Mouse (Mus musculus): ENCODE results near the gene Olfr465-ps1.

Gene Olfr465-ps1

DNA sequence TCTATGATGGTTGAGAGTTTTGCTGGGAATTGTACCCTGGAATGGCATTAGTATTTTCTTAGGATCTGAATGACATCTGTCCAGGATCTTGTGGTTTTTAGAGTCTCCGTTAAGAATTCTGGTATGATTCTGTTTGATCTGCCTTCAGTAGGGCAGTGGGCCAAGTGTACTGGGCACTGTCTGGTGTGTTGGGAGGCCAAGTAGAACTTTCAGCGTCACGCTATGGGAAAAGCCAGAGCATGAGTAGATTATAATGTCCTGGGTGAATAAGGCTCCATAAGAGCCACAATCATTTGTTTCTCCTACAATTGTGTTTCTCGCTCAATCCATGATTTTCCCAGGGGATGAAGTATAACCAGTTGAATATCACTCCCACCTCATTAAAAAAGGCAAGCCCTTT, at the start of gene Olfr465-ps1:
Olfr465-ps1 (plus strand) TSS at position 301 of the 400 bp plus-strand sequence.
- no peak for DNase-seq (ENCODE audit: low spot score)

DNA sequence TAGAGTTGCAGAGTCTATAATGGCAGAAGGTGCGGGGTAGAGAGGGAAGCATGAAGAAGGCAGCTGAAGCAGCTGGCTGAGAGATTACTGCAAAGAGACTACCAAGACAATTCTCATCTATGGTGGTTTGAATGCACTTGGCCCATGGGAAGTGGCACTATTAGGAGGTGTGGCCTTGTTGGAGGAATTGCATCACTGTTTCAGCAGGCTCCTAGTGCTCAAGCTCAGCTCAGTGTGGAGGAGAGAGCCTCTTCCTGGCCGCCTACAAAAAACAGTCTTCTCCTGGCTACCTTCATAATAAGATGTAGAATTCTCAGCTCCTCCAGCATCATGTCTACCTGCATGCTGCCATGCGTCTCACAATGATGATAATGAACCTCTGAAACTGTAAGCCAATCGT, 42.0 kb upstream of the Olfr465-ps1 start:
- no peak for DNase-seq (ENCODE audit: low spot score)

DNA sequence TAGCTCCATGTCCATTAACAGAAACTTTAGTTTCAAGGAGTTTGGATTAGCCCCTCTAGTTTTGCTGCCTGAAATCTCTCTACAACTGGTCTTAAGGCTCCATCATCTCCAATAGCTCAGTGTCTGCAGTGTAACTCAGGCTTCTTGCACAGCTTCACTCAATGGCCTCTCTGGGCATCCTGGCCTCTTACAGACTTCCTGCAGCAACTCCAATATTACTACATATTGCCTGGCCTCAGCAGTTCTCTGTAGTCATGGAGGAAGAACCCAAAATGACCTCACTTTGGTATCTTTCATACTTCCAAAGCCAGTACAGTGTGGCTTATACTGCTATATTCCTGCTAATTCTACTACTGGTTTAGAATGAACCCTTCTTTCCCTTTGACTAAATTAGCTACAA, 40.9 kb upstream of the Olfr465-ps1 start:
- no peak for DNase-seq (ENCODE audit: low spot score)

DNA sequence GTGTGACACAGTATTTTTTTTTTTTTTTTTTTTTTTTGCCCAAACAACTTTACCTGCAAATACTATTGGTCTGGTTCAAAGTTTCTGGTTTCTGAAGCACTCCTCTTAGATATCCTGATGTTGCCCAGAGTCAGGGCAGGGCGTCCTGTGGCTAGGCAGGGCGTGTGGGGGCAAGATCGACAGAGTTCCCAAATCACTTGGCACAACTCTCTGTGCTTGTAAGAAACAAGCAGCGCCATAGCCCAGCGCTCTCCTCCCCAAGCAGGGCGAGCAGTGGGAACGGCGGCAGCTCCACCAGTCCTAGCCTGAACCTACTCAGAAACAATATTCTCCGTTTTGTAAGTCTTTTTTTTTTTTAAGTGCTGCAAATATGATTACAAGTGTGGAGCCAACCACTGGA, 37.2 kb upstream of the Olfr465-ps1 start:
- DNase-seq (ENCODE audit: low spot score), result no peak

DNA sequence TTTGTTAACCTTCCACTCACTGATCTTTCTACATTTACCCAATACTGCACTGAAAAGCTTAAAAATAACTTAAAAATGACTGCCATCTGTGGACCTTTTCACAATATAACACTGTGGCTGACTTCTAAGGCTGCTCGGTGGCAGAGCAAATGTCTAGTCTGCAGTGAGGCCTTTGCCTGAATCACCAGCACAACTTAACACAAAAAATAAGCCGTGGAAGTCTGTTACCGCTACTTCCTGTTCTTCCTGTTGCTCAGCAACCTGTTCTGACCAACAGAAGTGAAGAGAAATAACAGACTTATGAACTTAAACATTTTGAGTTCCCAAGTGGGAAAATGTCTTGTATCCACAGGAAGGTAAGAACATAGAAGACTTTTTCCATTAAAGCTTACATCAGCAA, 36.7 kb upstream of the Olfr465-ps1 start:
- DNase-seq (ENCODE audit: low spot score), result no peak

DNA sequence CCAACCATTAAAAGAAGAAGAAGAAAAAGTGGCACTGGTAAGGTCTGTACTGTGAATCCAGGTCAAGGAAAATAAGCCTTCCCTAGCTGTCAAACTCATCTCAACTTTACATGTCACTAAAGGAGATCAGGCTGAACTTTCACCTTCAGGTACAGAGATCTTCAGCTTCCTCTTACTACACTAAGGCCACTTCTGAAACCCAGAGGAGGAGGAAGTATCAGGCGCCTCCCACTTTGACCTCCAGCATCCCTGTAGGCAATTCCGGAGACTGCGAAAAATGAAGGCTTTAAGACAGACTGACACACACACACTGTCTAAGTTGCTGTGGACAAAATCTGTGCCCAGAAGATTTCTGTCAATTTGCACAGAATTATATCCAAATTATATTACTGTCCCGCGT, 25.9 kb upstream of the Olfr465-ps1 start:
- DNase-seq (ENCODE audit: low spot score), result peak; percentile 23

DNA sequence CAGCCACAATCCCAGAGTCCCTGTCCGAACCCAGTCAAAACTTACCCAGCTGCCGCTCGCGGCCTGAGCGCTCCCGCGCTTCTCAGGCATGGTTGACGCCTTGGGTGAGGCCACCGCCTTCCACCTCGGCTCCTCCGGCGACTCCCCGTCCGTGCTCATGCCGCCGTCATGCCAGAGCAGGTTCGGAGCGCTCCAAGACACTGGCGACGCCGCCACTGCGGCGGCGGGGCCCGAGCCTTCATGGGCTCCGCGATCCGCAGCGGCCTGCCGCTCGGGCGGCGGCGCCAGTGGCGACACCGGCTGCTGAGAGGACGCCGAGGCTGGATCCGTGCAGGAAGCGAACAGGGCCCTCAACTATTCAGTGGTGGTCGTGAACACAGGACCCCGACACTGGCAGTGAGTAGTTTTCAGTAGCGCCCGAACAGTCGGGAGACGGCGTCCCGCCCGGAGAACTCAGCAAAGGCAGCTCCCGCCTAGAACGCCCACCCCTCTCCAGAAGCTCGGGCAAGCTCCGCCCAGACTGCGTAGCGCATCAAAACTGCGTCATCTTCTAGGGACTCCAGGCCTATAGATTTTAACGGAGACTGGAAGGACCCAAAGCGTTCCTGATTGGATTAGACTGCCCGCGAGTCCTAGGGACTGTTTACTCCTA, 25.3 kb upstream of the Olfr465-ps1 start, which contains the start of gene Mfsd14b:
Mfsd14b (minus strand) TSS at position 517 of the 652 bp plus-strand sequence.
- DNase-seq (ENCODE audit: low spot score), result peak; percentile 96

DNA sequence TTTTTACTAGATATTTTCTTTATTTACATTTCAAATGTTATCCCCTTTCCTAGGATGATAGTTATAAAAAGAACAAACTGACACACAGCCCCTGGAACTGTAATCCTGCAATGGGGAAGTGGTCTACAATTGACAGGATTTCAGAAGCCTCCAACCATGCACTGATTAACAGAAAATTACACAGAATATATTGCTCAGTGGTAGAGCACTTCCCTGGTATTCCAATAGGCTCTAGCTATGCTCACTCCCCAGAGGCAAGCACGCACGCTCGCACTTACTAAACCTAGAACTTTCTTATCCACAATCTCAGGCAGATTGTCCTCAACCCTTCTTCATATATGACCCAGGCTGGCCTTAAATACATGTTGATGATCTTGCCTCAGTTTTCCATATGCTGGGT, 24.6 kb upstream of the Olfr465-ps1 start:
- no peak for DNase-seq (ENCODE audit: low spot score)

DNA sequence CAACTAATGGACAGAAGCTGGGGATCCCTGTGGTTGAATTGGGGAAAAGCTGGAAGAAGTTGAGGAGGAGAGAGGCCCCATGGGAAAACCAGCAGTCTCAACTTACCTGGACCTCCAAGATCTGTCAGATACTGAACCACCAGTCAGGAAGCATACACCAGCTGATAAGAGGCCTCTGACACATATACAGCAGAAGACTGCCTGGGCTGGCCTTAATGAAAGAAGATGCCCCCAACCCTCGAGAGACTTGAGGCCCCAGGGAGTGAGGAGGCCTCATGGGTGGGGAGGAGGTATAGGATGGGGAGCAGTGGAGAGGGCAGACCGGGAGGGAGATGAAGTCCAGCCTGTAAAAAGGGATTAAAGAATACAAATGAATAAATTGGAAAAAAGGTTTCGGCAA, 16.9 kb upstream of the Olfr465-ps1 start:
- DNase-seq (ENCODE audit: low spot score), result no peak

DNA sequence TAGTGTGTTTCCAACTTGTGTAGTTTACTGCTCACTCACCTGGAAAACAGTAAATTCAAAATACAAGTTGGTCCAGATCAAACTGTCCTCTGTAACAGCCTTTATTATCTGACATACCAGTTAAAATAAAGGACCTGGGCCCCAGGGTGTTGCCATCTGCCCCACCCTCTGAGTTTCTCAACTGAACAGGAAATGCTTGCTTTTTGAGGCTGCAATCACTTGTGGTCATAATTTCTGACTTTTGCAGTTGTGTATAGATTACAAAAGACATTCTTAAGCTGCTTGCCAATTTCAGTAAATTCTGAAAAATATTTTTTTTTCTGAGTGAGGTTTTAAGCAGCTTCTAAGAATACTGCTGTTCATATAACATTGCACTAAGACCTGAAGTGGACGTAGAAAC, 15.8 kb upstream of the Olfr465-ps1 start:
- DNase-seq (ENCODE audit: low spot score), result no peak

DNA sequence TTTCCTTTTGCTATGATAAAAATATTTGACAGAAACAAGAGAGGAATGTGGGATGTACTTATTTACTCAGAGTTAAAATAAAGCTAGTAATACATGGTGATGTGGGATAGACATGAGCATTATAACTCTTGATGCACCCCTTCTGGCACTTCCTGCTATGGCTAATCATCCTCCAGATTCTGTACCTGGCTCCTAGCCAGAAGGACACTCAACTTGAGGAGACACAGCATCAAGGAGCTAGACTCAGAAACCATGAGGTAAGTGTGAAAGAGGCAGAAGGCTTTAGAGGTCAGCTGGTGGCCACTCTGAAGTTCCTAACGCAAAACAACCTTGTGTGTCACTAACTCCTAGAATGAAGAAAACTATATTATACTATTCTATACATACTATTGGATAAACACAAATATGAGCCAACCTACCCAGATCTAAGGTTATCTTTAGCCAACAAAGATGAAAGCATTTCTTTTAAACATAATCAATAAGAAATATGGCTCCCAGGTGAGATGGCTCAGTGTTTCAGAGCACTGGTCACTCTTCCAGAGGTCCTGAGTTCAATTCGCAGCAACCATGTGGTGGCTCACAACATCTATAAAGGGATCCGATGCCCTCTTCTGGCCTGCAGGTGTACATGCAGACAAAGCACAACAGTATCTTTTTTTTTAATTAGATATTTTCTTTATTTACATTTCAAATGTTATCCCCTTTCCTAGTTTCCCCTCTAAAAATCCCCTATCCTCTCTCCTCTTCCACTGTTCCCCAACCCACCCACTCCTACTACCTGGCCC, 10.6 kb upstream of the Olfr465-ps1 start:
- DNase-seq (ENCODE audit: low spot score), result no peak

DNA sequence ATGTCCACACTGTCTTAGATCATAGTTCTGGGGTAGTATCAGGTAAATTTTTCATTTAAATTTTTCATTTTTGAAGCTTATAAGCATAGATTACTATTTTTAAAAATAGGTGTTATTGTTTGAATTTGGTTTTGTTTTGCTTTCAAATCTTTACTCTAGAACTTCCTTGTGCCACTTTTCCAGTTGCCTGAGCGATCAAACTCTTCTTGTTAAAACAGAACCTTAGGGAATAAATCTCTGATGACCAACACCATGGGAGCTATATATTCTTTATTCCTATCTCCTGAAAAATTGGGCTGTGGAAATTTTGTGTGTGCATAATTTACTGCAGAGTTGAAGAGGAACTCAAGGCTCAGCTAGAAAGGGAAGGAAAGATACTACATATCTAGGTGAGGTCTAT, 12.1 kb downstream of the Olfr465-ps1 start, which contains the start of gene Olfr466:
Olfr466 (plus strand) TSS at position 301 of the 400 bp plus-strand sequence.
- no peak for DNase-seq (ENCODE audit: low spot score)

DNA sequence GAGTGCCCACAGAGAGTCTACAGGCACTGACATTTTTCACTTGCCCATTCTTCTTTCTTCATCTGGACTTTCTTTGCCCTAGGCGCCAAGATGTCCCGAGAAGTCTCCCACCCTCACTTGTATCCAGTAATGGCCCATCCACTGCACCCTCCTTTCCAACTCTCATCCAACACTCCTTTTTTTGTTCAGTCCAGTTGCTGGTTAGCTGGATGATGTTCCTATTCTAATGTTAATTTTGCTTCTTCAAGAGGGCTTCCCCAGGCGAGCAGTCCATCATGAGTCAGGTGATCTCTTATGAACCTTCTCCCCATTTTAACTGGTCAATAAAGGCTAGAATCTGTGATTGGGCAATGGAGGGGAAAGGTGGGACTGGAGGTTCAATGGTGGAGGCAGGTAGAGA, 36.2 kb downstream of the Olfr465-ps1 start:
- DNase-seq (ENCODE audit: low spot score), result no peak

DNA sequence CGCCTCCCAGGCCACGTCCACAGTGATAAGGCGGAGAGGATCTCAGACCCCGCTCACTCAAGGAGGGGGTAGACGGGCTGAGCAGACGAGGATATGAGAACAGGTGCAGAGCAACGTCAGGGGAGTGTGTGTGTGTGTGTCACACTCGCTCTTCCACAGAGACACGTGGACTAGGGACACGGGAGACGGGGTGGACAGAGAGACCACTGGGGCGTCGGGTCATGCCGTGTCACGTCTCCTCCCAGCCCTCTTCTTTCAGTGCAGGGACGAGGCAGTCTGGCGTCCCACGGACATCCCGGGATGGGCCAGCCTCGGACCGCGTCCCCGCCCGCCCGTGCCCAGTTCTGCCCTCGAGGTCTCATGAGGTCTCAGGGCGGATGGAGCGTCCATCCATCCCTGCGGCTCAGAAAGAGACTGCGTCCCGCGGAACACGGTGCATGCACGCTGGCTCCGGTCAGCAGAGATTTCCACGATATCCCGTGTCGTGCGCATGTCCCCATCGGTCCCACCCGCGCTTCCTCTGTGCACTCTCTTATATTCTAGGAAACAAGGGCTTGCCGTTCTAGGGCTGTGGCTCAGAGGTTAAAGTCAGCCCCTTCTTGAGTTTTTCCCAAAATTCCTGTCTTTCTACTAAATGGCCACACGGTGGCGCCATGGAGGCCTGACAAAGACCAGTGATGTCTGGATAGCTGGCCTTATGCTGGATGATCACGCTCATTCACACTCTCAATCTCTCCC, 38.0 kb downstream of the Olfr465-ps1 start:
- DNase-seq (ENCODE audit: low spot score), result peak; percentile 77

DNA sequence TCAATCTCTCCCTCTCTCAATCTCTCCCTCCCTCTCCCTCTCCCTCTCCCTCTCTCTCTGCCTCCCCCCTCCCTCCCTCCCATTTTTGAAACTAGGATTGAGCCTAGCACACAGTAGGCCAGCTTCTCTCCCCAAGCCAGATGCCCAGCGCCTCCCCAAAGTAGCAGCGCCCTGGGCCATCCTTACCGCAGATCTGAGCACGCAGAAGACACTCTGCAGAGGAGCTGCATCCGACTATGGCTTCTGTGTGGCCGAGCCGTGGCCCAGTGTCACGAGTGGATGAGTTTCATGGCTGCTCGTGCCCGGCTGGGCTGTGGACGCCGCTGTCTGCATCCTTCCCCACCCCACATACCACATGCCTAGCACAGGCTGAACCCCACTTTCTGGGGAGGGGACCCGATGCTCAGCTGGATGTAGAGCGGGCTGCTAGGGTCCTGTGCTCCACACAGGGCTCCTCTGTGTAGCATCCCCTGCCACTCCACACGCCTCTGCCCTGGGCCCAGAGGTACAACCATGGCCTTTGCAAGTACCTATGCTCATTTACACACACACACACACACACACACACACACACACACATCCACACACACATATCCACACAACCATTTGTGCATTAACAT, 38.7 kb downstream of the Olfr465-ps1 start:
- DNase-seq (ENCODE audit: low spot score), result no peak

Data from embryo, embryonic 10 days (tissue).